Comparison of ENCODE assay signal across 8 mouse cellular contexts in the genomic region with DNA sequence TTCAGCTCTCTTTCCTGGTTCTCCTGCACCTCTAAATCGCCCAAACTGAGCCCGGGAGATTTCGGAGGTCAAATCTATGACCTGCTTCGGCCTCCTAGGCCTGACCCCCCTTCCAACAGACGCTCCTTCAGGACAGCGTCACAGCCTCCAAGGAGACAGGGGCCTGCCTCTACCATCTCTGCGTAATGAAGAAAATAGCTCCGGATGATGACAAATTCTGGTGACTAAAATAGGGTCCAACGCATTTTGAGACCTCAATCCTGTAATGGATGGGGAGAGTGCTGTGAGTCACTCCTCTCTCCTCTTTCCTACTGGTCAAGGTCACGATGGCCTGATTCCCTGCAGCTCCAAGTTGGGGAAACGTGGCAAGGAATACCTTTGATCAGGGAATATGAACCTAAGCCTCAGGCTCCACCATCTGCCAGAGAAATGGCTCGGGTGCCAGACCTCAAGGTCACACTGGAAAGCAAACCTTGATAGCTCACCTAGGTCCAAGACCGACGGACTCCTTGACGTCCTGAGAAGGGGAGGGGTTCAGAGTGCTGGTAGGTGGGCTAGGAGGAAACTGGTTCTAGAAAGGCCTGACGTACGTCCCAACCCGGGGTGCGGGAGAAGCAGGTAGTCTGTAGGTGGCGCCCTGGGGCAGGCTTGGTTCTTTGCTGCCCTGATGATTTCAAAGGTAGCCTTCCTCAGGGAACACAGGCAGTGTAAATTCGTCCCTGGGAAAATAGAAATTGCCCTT. TPM values are rescaled to one million over a fixed set of nuclear protein-coding genes. Genes with fewer than 3 reads are reported as not detected.
DNase-seq lines count a peak whose midpoint lies in the region; ATAC-seq and TF ChIP-seq lines count a peak whose summit lies in the region.

No protein-coding gene starts in this region.

- peak overlapping the region; percentile 69 for H3K9ac ChIP-seq in ES-E14 (ENCODE audit: insufficient read depth, low read depth, low read length, poor library complexity, severe bottlenecking)
- H3K9ac ChIP-seq in forebrain, embryonic 14.5 days (ENCODE audit: low read length): peak overlapping the region; percentile 88
- H3K9ac ChIP-seq in liver, postnatal 0 days (replicated peaks): peak overlapping the region; percentile 91
- H3K9ac ChIP-seq in neural tube, embryonic 14.5 days (replicated peaks; ENCODE audit: low read depth, low read length): peak overlapping the region; percentile 83

- no peaks in the 10 kb centered on the region for H3K27me3 ChIP-seq in forebrain, embryonic 14.5 days (replicated peaks; ENCODE audit: control insufficient read depth, insufficient read depth, low read length)
- H3K27me3 ChIP-seq in liver, postnatal 0 days (ENCODE audit: insufficient read depth, low read length): no peaks in the 10 kb centered on the region
- H3K27me3 ChIP-seq in neural tube, embryonic 14.5 days (ENCODE audit: control insufficient read depth, insufficient read depth, low read length): no peaks in the 10 kb centered on the region
- no peaks in the 10 kb centered on the region for H3K27me3 ChIP-seq in testis, adult 2 months (ENCODE audit: control insufficient read depth, insufficient read depth, low read length)

- intact Hi-C loops in heart, postnatal 14 days (cut with DNase I): loop anchor here (10.0 kb wide), 1 partner anchor 1591 kb away; no protein-coding TSS in a partner anchor

- H3K4me2 ChIP-seq in forebrain, embryonic 14.5 days (ENCODE audit: low read length): peak overlapping the region; percentile 62
- peak overlapping the region; percentile 77 for H3K4me2 ChIP-seq in liver, postnatal 0 days (ENCODE audit: low read depth, low read length)
- H3K4me2 ChIP-seq in neural tube, embryonic 14.5 days (ENCODE audit: low read depth, low read length): peak overlapping the region; percentile 65

- TF ChIP-seq POLR2A in testis, adult 2 months (IDR thresholded peaks at IDR 0.05; ENCODE audit: control insufficient read depth, low read depth, low read length): peak; percentile 2

- no peaks in the 10 kb centered on the region; a peak in 1 of 4 replicates for H3K4me1 ChIP-seq in ES-E14 (ENCODE audit: control insufficient read depth in 2 of 2, insufficient read depth in 2 of 2, low read length in 2 of 2, poor library complexity in 1 of 2)
- H3K4me1 ChIP-seq in forebrain, embryonic 14.5 days (ENCODE audit: control insufficient read depth, insufficient read depth, low read length): peaks cover 6% of the 10 kb centered on the region; the same call in 1 of the 2 replicates
- H3K4me1 ChIP-seq in liver, postnatal 0 days (ENCODE audit: insufficient read depth): peaks cover 9% of the 10 kb centered on the region
- H3K4me1 ChIP-seq in neural tube, embryonic 14.5 days (ENCODE audit: control insufficient read depth, insufficient read depth, low read length): peaks cover 10% of the 10 kb centered on the region
- H3K4me1 ChIP-seq in testis, adult 2 months (ENCODE audit: control insufficient read depth, insufficient read depth, low read length): peaks cover 2% of the 10 kb centered on the region

- 6% methylated on average over 21 of the region's 21 CpGs for WGBS in forebrain, embryonic 14.5 days
- 2% methylated on average over 21 of the region's 21 CpGs for WGBS in liver, postnatal 0 days (ENCODE audit: insufficient replicate concordance)
- 5% methylated on average over 21 of the region's 21 CpGs for WGBS in neural tube, embryonic 14.5 days

- H3K36me3 ChIP-seq in ES-E14 (ENCODE audit: control insufficient read depth, insufficient read depth, low read length, poor library complexity, severe bottlenecking): peaks cover 10% of the 10 kb centered on the region; the same call in 1 of the 2 replicates
- peaks cover 23% of the 10 kb centered on the region for H3K36me3 ChIP-seq in forebrain, embryonic 14.5 days (ENCODE audit: control insufficient read depth, insufficient read depth, low read length)
- peaks cover 13% of the 10 kb centered on the region for H3K36me3 ChIP-seq in liver, postnatal 0 days (replicated peaks; ENCODE audit: insufficient read depth, low read length)
- H3K36me3 ChIP-seq in neural tube, embryonic 14.5 days (ENCODE audit: control insufficient read depth, insufficient read depth, low read length): no peaks in the 10 kb centered on the region
- H3K36me3 ChIP-seq in testis, adult 2 months (ENCODE audit: control insufficient read depth, insufficient read depth, low read length): peaks cover 2% of the 10 kb centered on the region

- peak overlapping the region; percentile 60 to 76 for H3K4me3 ChIP-seq in ES-E14 (ENCODE audit: insufficient read depth in 1 of 2, low read depth in 1 of 2, low read length in 2 of 2, poor library complexity in 1 of 2, severe bottlenecking in 1 of 2)
- H3K4me3 ChIP-seq in forebrain, embryonic 14.5 days (ENCODE audit: low read depth, low read length): peak overlapping the region; percentile 84
- peak overlapping the region; percentile 90 for H3K4me3 ChIP-seq in liver, postnatal 0 days (ENCODE audit: low read depth, low read length)
- peak overlapping the region; percentile 94 for H3K4me3 ChIP-seq in neural tube, embryonic 14.5 days (ENCODE audit: low read depth, low read length)
- H3K4me3 ChIP-seq in testis, adult 2 months (ENCODE audit: control insufficient read depth, low read depth, low read length): peak overlapping the region; percentile 92

- H3K9me3 ChIP-seq in ES-E14 (ENCODE audit: control insufficient read depth, insufficient read depth, low read depth, low read length): no peaks in the 10 kb centered on the region
- no peaks in the 10 kb centered on the region for H3K9me3 ChIP-seq in forebrain, embryonic 14.5 days (replicated peaks; ENCODE audit: control insufficient read depth, low read length)
- no peaks in the 10 kb centered on the region for H3K9me3 ChIP-seq in liver, postnatal 0 days (ENCODE audit: low read length)
- H3K9me3 ChIP-seq in neural tube, embryonic 14.5 days (ENCODE audit: control insufficient read depth, low read length): no peaks in the 10 kb centered on the region

- in situ Hi-C loops in ES-E14 (cut with MboI; ENCODE audit: low sequenced_read_pairs in 2 of 2, unreplicated experiment in 2 of 2): no loop called here

- peak overlapping the region; percentile 35 for H3K27ac ChIP-seq in ES-E14 (ENCODE audit: insufficient read depth, low read depth, low read length, poor library complexity, severe bottlenecking)
- 0 out of 2 replicates have a peak overlapping the region, but pooled peaks have one; percentile 15 for H3K27ac ChIP-seq in forebrain, embryonic 14.5 days (ENCODE audit: low read depth, low read length)
- H3K27ac ChIP-seq in liver, postnatal 0 days (ENCODE audit: low read depth): peak overlapping the region; percentile 86
- peak overlapping the region; percentile 75 for H3K27ac ChIP-seq in neural tube, embryonic 14.5 days (ENCODE audit: low read depth, low read length)
- H3K27ac ChIP-seq in testis, adult 2 months (ENCODE audit: control insufficient read depth, insufficient read depth, low read depth, low read length): peak overlapping the region; percentile 98

- no peak for TF ChIP-seq EP300 in liver, postnatal 0 days (IDR thresholded peaks at IDR 0.05; ENCODE audit: low read depth)

- peak; percentile 47 for ATAC-seq in forebrain, embryonic 14.5 days
- ATAC-seq in liver, postnatal 0 days: peak; percentile 51
- peak; percentile 47 for ATAC-seq in neural tube, embryonic 14.5 days (ENCODE audit: low read depth)

- peak; percentile 82 for DNase-seq in ES-E14 (ENCODE audit: low read depth, low spot score)
- DNase-seq in cerebellum, adult 11 months: peak; percentile 88
- DNase-seq in forebrain, embryonic 14.5 days (ENCODE audit: low spot score): peak; percentile 64
- peak; percentile 77 to 82 for DNase-seq in heart, postnatal 14 days
- DNase-seq in layer of hippocampus, adult 11-12 months (ENCODE audit: low spot score): peak; percentile 89
- DNase-seq in liver, postnatal 0 days: peak; percentile 87

- TF ChIP-seq CTCF in liver, postnatal 0 days (IDR thresholded peaks at IDR 0.05; ENCODE audit: low read depth): peak; percentile 91
- TF ChIP-seq CTCF in testis, adult 2 months (IDR thresholded peaks at IDR 0.05; ENCODE audit: control insufficient read depth, insufficient read depth, insufficient replicate concordance, low read depth, low read length): peak; percentile 67; the same call in 1 of the 2 replicates

TF ChIP-seq in ES-E14, 5 proteins besides CTCF, POLR2A, EP300 and RAD21:
- TF ChIP-seq HCFC1 (IDR thresholded peaks at IDR 0.05; ENCODE audit: borderline replicate concordance, insufficient read depth, low read length) (0 out of 2 replicates have a peak, but pooled peaks have one; percentile 27), ZC3H11A (IDR thresholded peaks at IDR 0.05; ENCODE audit: borderline replicate concordance, low read depth, low read length) (no peak)

RNA-seq across cellular contexts. Expression of a gene that starts 0.7 kb away (rescaled TPM):
- total RNA-seq in ES-E14 (2012; rRNA removed): 34.4 and 35.7 TPM in 2 replicates
- 55.9 and 63.2 TPM in 2 replicates for polyA plus RNA-seq in forebrain, embryonic 14.5 days (2014; fragmentation: Nextera tagmentation; extraction: Ambion mirVana)
- total RNA-seq in heart, postnatal 14 days (2021): 10 to 100 TPM; 26.9 to 27.4 TPM
- 31.6 and 32.5 TPM in 2 replicates for polyA plus RNA-seq in liver, postnatal 0 days (2015; fragmentation: Nextera tagmentation; extraction: Ambion mirVana)
- polyA plus RNA-seq in neural tube, embryonic 14.5 days (2014; fragmentation: Nextera tagmentation; extraction: Ambion mirVana): 50.1 and 63.8 TPM in 2 replicates
- polyA plus RNA-seq in testis, adult 2 months (2012; rRNA removed): 32.9 and 33.2 TPM in 2 replicates

RNA-seq across cellular contexts. Expression of a gene that starts 49.1 kb away (rescaled TPM):
- 37.0 and 79.2 TPM in 2 replicates for total RNA-seq in ES-E14 (2012; rRNA removed)
- 34.1 and 48.7 TPM in 2 replicates for polyA plus RNA-seq in forebrain, embryonic 14.5 days (2014; fragmentation: Nextera tagmentation; extraction: Ambion mirVana)
- total RNA-seq in heart, postnatal 14 days (2021): 1 to 10 TPM in 1 of 2 experiments, under 1 TPM in 1; 0.24 to 1.5 TPM
- 1.8 TPM in 2 replicates for polyA plus RNA-seq in liver, postnatal 0 days (2015; fragmentation: Nextera tagmentation; extraction: Ambion mirVana)
- polyA plus RNA-seq in neural tube, embryonic 14.5 days (2014; fragmentation: Nextera tagmentation; extraction: Ambion mirVana): 90.4 and 96.1 TPM in 2 replicates
- polyA plus RNA-seq in testis, adult 2 months (2012; rRNA removed): 4.4 and 4.7 TPM in 2 replicates

Comparison
In these comparisons a context has a peak if more than half of its experiments do, and no peak if none do; other contexts are left out.
1. Peak in every context shown above with its lines: DNase-seq, ATAC-seq, H3K4me3 ChIP-seq and H3K27ac ChIP-seq.
2. H3K27ac ChIP-seq: peak in every context shown above with its lines; median percentile 98 in testis, adult 2 months; 86 in liver, postnatal 0 days; 75 in neural tube, embryonic 14.5 days; 35 in ES-E14; 15 in forebrain, embryonic 14.5 days.